Mouse (Mus musculus) cerebellum, adult 9-10 months (tissue): ENCODE results near the gene Asphd2.
A peak's percentile ranks its signal among the peaks of the same experiment; 100 is the strongest.

ENCODE experiments used
- DNase-seq: peaks from one replicate; pipeline ENCODE4 v3.0.0; 2022

The Asphd2 gene

DNA sequence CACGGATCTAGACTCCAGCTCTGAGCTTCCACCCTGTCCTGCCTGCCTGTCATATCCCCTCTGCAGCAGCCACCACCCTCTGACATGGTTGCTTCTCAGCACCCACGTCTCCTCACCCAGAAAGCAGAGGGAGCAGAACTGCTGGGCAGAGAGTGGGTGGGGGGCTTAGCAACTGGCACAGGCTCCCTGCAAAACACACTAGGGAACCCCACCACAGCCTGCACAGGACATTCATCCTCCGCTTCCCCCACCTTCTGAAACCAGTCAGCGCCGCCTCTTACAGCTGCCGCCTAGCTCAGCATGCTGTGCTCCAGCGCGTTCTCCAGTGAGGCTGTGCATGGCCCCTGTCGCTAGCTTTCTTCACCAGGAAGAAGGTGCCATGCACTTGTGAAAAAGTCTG, 5.3 kb downstream of the Asphd2 start:
- peak; percentile 22 for DNase-seq

GRCm38 (mm10) chr5:112385973-112386372, 8.7 kb downstream of the Asphd2 start:
- DNase-seq: peak; percentile 19

DNA sequence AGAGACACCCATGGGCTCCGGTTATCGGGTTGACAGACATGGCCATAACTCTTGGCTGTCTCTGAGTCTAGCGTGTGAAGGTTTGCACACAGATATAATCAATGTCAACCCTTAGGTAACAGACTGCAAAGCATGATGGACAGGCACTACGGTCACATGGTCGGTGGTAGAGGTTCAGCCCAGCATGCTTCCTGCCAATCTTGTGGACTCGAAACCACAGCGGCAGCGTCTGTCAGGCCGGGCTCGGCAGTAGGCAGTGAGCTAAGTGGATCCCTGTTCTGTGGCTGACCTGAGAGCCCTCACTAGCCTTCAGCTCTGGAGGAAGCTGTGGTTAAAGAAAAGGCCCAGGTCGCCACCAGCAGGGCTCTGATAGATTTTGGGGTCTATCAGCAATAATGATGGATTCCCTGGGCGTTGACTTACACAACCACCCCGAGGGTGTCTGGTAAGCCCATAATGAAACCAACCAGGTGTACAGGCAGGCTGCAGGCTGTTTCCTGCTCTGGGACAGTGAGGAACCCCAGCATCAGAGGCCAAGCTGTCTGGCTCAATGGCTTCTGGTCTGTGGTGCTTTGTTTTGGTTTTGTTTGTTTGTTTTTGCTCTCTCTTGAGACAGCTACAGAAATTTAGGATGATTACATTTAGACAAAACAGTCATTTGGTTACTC, 9.7 kb downstream of the Asphd2 start:
- peak; percentile 10 for DNase-seq

DNA sequence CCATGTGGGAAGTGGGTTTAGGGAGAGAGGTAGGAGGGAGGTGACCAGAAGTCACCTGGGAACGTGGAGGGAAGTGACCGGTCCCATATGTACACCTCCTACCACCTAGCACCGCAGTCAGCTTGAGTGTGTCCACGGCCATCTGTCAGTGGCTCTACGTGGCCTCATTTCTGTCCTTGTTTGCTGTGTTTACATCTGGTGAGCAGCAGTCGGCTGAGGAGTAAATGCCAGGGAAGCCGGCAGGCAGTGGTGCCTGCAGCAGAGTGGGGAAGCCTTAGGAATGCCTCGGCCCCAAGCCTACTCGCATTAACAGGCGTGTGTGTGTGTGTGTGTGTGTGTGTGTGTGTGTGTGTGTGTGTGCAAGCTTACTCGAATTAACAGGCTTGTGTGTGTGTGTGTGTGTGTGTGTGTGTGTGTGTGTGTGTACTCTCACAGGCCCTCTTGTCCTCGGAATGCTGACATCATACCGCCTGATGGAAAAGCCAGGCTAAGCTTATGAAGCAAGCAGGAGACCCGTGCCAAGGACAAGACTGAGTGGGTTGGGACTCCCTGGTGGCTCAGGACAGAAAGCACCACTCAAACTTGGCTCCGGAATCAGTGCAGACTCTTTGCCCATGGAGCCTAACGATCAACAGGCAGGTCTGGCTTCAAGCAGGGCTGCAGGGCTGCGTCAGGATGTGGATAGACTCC, 11.9 kb downstream of the Asphd2 start:
- peak; percentile 55 for DNase-seq

- peak; percentile 15 for DNase-seq
Observed at GRCm38 (mm10) chr5:112382042-112382441, 12.6 kb downstream of the Asphd2 start.

DNA sequence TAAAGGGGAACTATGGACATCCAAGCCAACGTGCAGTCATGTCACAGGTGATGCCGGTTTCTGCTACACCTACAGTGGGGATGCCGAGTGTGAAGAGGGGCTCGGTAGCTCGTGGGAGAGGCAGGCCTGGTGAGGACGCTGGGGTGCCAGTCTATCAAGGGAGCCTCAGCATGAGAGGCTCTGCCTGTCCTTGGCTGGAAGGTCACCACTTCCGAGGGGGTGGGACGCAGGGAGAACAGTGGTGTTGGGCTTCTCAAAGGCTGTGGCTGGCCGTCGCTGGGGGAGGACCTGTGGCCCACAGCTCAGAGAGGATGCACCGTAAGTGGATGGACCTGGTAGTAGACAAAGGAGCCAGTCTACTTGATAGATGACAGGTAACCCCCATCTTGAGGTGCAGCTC, 13.5 kb downstream of the Asphd2 start:
- peak; percentile 12 for DNase-seq

- peak; percentile 8 for DNase-seq
Observed at GRCm38 (mm10) chr5:112378716-112379115, 15.9 kb downstream of the Asphd2 start.

DNA sequence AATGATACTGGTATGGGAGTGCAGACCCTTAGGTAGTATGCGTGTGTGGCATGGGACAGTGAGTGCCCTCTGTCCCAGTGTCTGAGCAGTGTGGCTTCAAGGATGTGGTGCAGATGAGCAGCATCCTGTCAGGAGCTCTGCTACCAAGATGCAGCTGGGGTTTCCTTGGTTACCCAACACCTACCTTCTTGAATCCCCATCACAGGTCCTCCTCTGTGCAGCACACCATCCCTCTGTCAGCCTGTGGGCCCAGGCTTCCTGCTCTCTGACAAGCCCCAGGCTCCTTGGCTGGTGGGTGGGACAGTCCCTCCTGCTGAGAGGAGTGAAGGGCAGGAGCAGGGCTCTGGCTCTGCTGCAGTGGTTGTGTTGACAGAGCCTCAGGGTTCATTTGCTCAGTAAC, 17.3 kb downstream of the Asphd2 start:
- DNase-seq: no peak

DNA sequence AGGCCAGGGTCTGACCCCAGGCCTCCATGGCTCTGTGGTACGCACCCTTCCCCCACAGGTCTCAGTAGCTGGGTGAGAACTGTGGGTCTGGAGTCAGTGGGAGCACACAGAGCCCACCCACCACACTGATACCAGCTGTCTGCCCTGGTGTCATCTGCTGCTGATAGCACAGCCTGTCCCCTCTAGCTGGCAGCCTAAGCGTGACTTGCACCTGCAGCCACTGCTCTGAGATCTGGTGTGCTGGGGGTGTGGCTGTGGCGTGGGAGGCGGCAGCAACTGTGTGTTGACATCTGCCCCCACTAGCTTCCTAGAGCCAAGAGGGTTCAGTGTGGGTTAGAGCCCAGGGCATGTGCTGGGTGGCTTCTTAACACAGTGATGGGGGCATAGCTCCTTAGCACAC, 18.6 kb downstream of the Asphd2 start:
- peak; percentile 10 for DNase-seq

DNA sequence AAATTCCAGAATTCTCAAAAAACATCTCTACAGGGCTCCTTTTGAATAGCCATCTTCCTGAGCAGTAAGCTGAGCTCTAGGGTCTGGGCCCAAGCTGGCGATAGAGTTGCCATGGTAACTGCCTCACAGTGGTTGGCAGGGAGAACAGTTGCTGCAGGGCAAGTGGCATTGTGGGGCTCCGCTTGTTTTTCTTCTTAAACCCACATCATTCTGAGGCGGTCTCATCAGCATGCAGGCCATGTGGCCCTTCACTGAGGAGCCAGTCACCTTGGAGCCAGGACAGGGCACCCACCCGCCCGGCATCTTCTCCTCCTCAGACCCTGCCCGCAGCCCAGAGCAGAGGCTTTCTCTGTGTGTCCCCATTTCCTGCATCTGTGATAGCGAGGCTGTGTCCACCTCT, 22.7 kb downstream of the Asphd2 start:
- peak; percentile 82 for DNase-seq

DNA sequence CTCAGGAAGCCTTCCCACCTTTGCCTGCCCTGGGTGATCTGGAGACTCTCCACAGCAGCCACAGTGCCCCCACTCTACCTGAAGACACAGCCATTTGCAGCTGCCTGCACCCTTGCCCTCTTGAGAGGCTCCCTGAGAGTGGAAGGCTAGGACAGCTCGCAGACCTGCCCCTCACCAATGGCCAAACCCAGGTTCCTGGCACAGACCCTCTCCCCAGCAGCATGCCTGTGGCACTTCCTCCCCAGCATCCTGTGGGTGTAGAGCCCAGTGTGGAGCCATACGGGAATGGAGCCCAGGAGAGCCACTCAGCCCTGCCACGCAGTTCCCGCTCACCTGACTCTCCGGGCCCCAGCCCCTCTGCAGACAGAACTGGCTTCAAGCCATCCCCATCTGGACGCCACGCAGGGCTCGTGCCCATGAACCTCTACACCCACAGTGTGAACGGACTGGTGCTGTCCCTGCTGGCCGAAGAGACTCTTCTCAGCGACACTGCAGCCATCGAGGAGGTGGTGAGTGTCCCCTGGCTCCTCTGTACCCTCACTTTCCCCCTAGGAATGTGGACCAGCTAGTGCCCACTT, 24.3 kb downstream of the Asphd2 start:
- DNase-seq: peak; percentile 61

GRCm38 (mm10) chr5:112369326-112369725, 25.3 kb downstream of the Asphd2 start:
- DNase-seq: peak; percentile 53

DNA sequence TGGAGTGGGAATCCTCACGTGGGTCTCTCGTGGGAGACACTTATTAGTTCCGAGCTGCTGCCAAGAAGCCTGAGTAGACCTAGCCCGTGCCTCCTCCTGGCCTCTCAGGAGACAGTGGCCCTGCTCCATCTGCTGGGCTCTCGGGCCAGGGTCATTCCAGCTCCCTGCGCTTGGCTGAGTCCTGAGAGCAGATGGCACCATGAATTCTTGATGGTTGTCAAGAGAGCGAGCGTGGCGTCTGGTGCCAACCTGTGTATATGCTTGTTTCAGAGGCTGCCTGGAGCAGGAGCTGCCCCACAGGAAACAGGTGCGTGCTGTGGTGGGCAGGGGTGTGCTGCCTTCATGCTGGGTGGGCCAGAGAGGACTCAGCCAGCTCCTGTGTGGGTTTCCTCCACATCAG, 26.0 kb downstream of the Asphd2 start:
- DNase-seq: peak; percentile 97

DNA sequence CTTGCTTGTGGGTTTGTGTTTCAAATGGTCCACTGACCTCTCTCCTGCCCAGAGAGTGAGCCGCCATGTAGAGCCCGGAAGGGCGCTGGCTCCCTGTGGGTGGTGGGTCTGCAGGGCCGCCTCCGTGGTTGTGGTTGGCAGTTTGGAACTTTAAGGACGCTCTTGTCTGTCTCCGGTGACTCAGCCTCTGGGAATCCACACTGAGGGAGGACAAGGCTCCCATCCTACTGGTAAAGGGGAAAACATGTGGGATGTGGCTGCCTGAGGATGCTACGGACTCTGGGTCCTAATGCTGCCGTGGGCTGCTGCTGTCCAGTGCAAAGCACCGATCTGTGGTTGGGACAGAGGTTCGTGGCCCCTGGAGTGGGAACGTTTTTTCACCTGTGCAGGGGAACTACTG, 26.7 kb downstream of the Asphd2 start:
- no peak for DNase-seq

GRCm38 (mm10) chr5:112367338-112367737, 27.3 kb downstream of the Asphd2 start:
- no peak for DNase-seq

DNA sequence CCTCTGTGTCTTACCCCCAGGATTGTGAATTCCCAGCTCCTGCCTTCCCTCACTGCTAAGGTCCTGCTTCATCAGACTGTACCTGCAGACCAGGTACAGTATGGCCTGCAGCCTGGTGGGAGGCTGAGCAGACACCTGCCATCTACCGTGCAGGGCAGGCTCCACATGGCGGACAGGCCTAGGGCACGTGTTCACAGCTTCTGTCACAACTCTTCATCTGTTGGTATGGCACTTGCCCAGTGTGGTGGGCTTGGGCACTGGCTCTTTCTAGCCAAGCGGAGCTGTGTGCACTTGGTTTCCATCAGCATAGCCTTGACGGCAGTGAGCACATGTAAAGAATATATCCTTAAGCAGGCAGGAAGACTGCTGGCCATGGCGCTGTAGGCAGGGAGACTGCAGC, 27.8 kb downstream of the Asphd2 start:
- DNase-seq: no peak

DNA sequence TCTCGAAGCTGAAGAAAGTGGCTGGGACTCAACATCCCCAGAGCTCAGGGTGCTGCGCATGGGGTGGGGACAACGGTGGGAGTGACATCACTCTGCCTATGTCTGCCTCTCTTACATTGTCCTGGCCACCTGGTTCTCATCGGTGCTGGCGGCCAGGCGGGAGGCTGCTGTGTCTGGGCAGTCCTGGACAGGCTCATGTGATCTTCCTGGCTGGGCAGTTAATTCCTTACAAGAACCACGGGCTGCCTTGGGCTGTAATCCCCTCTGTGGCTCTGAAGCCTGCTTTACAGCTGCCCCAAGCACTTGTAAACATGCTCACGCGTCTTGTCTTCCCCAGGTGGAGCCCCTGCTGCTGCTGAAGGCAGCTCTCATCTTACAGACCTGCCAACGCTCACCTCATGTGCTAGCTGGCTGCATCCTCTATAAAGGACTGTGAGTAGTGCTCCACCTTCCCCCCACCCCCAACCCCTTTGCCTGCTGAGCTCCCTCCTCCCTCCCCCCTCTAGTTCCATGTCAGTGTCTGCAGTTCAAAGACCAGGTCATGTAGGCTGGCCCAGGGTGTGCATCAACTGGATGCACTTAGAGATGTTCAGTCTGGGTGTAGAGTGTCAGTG, 30.4 kb downstream of the Asphd2 start:
- DNase-seq: no peak

GRCm38 (mm10) chr5:112360077-112360476, 34.6 kb downstream of the Asphd2 start:
- DNase-seq: no peak

DNA sequence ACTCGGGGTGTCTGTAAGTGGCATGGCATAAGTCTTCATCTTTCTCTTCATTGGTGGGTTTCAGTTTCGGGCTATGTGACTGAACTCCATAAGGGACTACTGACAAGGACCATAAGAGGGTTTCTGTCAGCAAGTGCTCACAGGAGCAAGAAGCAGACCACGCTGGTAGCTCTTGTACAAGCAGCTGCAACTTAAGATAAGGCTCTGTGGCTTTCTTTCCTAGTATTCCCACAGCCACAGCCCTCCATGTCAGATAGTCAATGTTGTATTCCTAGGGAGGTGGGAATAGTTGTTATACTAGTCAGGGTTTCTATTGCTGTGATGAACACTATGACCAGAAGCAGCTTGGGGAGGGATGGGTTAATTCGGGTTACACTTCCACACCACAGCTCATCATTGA, 35.1 kb downstream of the Asphd2 start:
- no peak for DNase-seq

DNA sequence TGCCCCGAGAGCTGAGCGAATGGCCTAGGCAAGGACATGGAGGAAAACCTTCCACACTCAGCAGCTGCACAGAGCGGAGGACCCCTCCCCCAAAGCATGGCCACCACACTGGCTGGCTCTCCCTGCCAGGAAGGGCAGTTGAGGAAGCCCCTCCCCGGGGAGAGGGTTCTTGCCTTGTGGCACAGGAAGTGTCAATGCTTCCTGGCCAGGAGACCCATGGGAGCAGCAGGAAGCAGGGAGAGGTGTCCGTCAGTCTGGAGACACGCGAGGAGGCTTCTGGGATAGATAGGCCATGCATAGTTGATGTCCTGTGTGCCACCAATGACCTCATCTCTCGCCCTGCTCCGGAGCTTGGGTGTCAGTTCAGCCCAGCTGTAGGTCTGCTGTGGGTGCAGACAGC, 38.3 kb downstream of the Asphd2 start:
- no peak for DNase-seq

DNA sequence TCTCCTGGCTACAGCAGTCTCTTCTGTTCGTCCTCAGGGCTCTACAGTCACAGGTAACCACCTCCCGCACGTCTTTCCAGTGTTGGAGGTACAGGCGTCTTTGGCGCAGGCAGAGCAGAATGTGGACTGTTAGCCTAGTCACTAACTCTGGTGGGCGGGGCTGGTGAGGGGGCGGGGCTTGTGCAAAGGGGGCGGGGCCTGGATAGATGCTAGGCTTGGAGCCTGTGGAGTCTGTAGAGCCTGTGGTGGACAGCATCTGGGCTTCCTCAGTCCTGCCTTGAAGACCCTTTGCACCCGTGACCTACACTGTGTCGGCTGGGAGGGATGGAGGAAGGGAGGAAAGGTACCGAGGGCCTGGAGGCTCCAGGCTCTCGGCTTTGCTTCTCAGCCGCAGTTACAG, 38.8 kb downstream of the Asphd2 start, which contains the start of gene Gm6583:
Gene Gm6583 (minus strand): TSS at position 124 of the 400 bp plus-strand sequence.
- DNase-seq: no peak

DNA sequence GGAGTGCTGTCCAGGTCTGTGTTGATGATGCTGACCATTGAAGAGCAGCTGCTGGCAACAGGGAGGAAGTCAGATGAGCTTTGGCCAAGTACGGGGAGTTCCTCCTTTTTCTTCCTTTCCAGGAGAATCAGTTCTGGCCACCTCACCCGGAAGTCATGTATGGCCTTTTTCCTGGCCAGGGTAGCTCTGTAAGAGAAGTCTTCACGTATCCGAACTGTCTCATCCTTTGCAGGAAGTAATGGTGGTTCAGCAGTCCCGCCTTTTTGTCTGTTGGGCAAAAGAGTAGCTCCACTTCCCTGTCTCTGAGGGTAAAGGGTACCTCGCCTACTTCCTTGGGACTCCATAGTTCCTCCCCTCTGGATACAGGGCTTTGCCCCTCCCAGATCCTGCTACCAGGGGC, 39.2 kb downstream of the Asphd2 start:
- DNase-seq: no peak

DNA sequence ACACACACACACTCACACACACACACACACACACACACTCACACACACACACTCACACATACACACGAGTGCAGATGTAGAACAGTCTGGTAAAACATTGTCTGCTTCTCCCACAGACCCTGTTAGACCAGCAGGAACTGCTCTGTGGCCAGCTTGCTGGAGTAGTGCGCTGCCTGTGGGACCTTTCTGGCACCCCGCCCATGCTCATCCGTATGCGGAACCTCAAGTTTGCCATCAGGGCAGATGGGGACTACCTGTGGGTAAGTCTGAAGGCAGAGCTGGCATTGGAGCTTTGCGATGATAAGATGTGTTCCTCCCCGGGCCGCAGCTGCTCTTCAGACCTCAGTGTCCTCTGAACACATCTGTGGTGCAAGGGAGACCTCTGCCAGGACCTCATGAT, 45.5 kb downstream of the Asphd2 start:
- DNase-seq: no peak
